Comparison of ENCODE assay signal across 15 mouse cellular contexts in genomic region chr11:76387097-76387496, GRCm38 (mm10). TPM values are rescaled to one million over a fixed set of nuclear protein-coding genes. Genes with fewer than 3 reads are reported as not detected.
DNase-seq lines count a peak whose midpoint lies in the region; ATAC-seq and TF ChIP-seq lines count a peak whose summit lies in the region.
"Had no signal": no experiment of that assay in that cellular context is flagged by ENCODE, and none has a peak within 500 bp of the region (broad histone marks: within the 10 kb centered on the region; RNA-seq: fewer than 3 reads in every experiment).

No protein-coding gene starts in this region.

- H3K4me1 ChIP-seq in heart, postnatal 0 days (ENCODE audit: control insufficient read depth, insufficient read depth) = no peaks in the 10 kb centered on the region
- H3K4me1 ChIP-seq in heart, embryonic 10.5 days = peaks cover 24% of the 10 kb centered on the region
- no peaks in the 10 kb centered on the region for H3K4me1 ChIP-seq in lung, adult 2 months (ENCODE audit: control insufficient read depth, insufficient read depth, low read length)

- H3K27me3 ChIP-seq in heart, postnatal 0 days (ENCODE audit: control insufficient read depth, insufficient read depth, low read length) = no peaks in the 10 kb centered on the region
- no peaks in the 10 kb centered on the region for H3K27me3 ChIP-seq in heart, embryonic 10.5 days (ENCODE audit: insufficient read depth, poor library complexity, severe bottlenecking)
- H3K27me3 ChIP-seq: embryonic facial prominence, embryonic 15.5 days; forebrain, embryonic 12.5 days had no signal

- no peak for ATAC-seq in heart, postnatal 0 days (ENCODE audit: insufficient read depth, low read depth)
- ATAC-seq in megakaryocyte-erythroid progenitor cell, adult 5-6 weeks (replicated peaks; ENCODE audit: low FRiP score, low TSS enrichment, poor library complexity, severe bottlenecking) = 0 out of 2 replicates have a peak, but pooled peaks have one; percentile 18
- ATAC-seq in monocyte, adult 5-6 weeks (replicated peaks; ENCODE audit: insufficient number of reproducible peaks, low FRiP score, low TSS enrichment, poor library complexity, severe bottlenecking) = no peak

- H3K4me3 ChIP-seq in heart, postnatal 0 days (ENCODE audit: low read depth, low read length) = no peak overlapping the region
- no peak overlapping the region for H3K4me3 ChIP-seq in heart, embryonic 10.5 days
- H3K4me3 ChIP-seq in lung, adult 2 months (replicated peaks; ENCODE audit: extremely low read depth, low read depth, low read length) = no peak overlapping the region
- H3K4me3 ChIP-seq: embryonic facial prominence, embryonic 15.5 days; forebrain, embryonic 12.5 days had no signal

- H3K9ac ChIP-seq in heart, postnatal 0 days (replicated peaks; ENCODE audit: low read depth, low read length) = no peak overlapping the region
- H3K9ac ChIP-seq: embryonic facial prominence, embryonic 15.5 days; forebrain, embryonic 12.5 days; hindbrain, embryonic 14.5 days had no signal

- 82% methylated on average over 1 of the region's 1 CpGs for WGBS in heart, postnatal 0 days
- WGBS in heart, embryonic 10.5 days = 86% methylated on average over 1 of the region's 1 CpGs
- 86% methylated on average over 1 of the region's 1 CpGs for WGBS in lung, adult 2 months

- H3K27ac ChIP-seq in heart, postnatal 0 days (ENCODE audit: low read depth) = no peak overlapping the region
- no peak overlapping the region for H3K27ac ChIP-seq in heart, embryonic 10.5 days
- H3K27ac ChIP-seq: embryonic facial prominence, embryonic 15.5 days; hindbrain, embryonic 14.5 days had no signal

- no peaks in the 10 kb centered on the region for H3K9me3 ChIP-seq in heart, postnatal 0 days (replicated peaks; ENCODE audit: control insufficient read depth, low read length)
- no peaks in the 10 kb centered on the region for H3K9me3 ChIP-seq in heart, embryonic 10.5 days
- H3K9me3 ChIP-seq: embryonic facial prominence, embryonic 15.5 days had no signal

- peak; percentile 25 for TF ChIP-seq CTCF in heart, postnatal 0 days (IDR thresholded peaks at IDR 0.05; ENCODE audit: low read depth)
- TF ChIP-seq CTCF in lung, adult 2 months (IDR thresholded peaks at IDR 0.05; ENCODE audit: insufficient read depth, low read length) = peak; percentile 29; the same call in 1 of the 2 replicates

- no peak overlapping the region for H3K4me2 ChIP-seq in heart, postnatal 0 days (ENCODE audit: low read depth, low read length)
- H3K4me2 ChIP-seq: embryonic facial prominence, embryonic 15.5 days; forebrain, embryonic 12.5 days; hindbrain, embryonic 14.5 days had no signal

- no peak for DNase-seq in heart, postnatal 0 days (ENCODE audit: low spot score)
- no peak for DNase-seq in heart, embryonic 10.5 days (ENCODE audit: low spot score)
- DNase-seq in lung, adult 2 months = no peak
- no peak for DNase-seq in lung, postnatal 25 days (ENCODE audit: low spot score)
- DNase-seq in ES-CJ7 (ENCODE audit: low read depth, low spot score) = peak; percentile 76
- DNase-seq: cerebellum, adult 11-12 months; heart, adult 11 months; heart, postnatal 10 days; kidney, adult 8-10 months; thymus, postnatal 4 days had no signal

- H3K36me3 ChIP-seq in heart, postnatal 0 days (replicated peaks; ENCODE audit: control insufficient read depth, insufficient read depth, low read length) = no peaks in the 10 kb centered on the region
- H3K36me3 ChIP-seq in heart, embryonic 10.5 days = peaks cover 18% of the 10 kb centered on the region

- TF ChIP-seq POLR2A in lung, adult 2 months (IDR thresholded peaks at IDR 0.05; ENCODE audit: borderline replicate concordance, extremely low read depth, low read depth, low read length) = no peak

- no peak for TF ChIP-seq EP300 in heart, postnatal 0 days (IDR thresholded peaks at IDR 0.05; ENCODE audit: low read depth)

RNA-seq across cellular contexts. Expression of gene Nxn, which starts 11.8 kb away (rescaled TPM):
- total RNA-seq in heart, postnatal 0 days (2014; rRNA removed; ENCODE audit: low replicate concordance) = 35.6 and 50.7 TPM in 2 replicates
- 10.6 TPM in 2 replicates for polyA plus RNA-seq in heart, postnatal 0 days (2015; fragmentation: Nextera tagmentation; extraction: Ambion mirVana)
- 27.9 and 34.5 TPM in 2 replicates for polyA plus RNA-seq in heart, embryonic 10.5 days (2016; fragmentation: Nextera tagmentation; extraction: Ambion mirVana)
- polyA plus RNA-seq in lung, adult 2 months (2012; rRNA removed) = 16.0 and 19.1 TPM in 2 replicates
- total RNA-seq in megakaryocyte-erythroid progenitor cell, adult 5-6 weeks (2014; fragmentation: Nextera tagmentation) = 3.0 and 8.8 TPM in 2 replicates
- total RNA-seq in megakaryocyte-erythroid progenitor cell, adult 5-6 weeks (2017) = 4.0 and 4.5 TPM in 2 replicates
- 1.9 to 5.8 TPM (median 2.8 TPM) in 3 replicates for total RNA-seq in monocyte, adult 5-6 weeks (2017)

RNA-seq across cellular contexts. Expression of gene Timm22, which starts 19.7 kb away (rescaled TPM):
- 20.1 and 42.8 TPM in 2 replicates for total RNA-seq in heart, postnatal 0 days (2014; rRNA removed; ENCODE audit: low replicate concordance)
- 90.5 and 99.9 TPM in 2 replicates for polyA plus RNA-seq in heart, postnatal 0 days (2015; fragmentation: Nextera tagmentation; extraction: Ambion mirVana)
- 120 and 129 TPM in 2 replicates for polyA plus RNA-seq in heart, embryonic 10.5 days (2016; fragmentation: Nextera tagmentation; extraction: Ambion mirVana)
- 9.8 and 10.5 TPM in 2 replicates for polyA plus RNA-seq in lung, adult 2 months (2012; rRNA removed)
- total RNA-seq in megakaryocyte-erythroid progenitor cell, adult 5-6 weeks (2014; fragmentation: Nextera tagmentation) = 24.6 and 28.1 TPM in 2 replicates
- total RNA-seq in megakaryocyte-erythroid progenitor cell, adult 5-6 weeks (2017) = 8.6 and 11.2 TPM in 2 replicates
- 6.4 to 10.2 TPM (median 8.2 TPM) in 3 replicates for total RNA-seq in monocyte, adult 5-6 weeks (2017)
